Mouse (Mus musculus) embryo, embryonic 11 days (tissue): ENCODE results near the gene Fmnl2.
A peak's percentile ranks its signal among the peaks of the same experiment; 100 is the strongest.

Experiments
- DNase-seq: peaks from one replicate; pipeline ENCODE4 v3.0.0-alpha.2; 2015

Fmnl2 gene

DNA sequence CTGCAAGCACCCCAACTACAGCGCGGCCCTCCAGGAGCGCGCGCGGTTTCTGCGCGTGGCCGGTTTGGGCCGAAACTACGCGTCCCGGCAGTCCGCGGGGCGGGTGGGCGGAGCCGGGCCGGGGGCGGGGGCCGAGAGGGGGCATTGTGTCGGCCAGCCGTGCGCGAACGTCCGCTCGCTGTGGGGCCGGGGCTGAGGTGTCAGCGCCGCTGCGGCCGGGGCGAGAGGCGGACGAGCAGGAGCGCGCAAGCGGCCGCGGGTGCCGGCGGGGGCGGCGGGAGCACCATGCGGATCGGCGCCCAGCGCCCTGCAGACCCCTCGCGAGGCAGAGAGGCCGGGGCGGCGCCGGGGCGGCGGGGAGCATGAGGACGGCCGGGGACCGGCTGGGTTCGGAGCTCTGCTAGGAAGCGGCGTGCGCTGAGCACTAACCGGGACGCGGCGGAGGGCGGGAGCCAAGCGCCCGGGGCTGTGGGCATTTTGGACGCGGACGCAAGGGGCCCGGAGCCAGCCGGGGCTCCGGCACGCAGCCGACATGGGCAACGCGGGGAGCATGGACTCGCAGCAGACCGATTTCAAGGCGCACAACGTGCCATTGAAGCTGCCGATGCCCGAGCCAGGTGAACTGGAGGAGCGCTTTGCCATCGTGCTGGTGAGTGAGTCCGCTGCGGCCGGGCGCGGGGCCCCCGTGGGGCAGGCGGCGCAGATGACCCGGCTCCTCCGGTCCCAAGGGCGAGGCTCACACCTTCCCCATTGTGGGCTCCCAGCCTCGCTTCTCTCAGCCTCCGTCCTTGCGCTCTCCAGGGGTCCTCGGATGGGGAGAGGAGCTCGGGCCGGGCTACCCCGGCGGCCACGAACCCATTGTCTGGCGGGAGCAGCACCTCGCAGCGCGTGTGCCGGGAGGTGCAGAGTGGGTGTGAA, at the start of gene Fmnl2:
TSS of gene Fmnl2 (plus strand) at position 250 of the 918 bp plus-strand sequence.
- peak; percentile 93 for DNase-seq

DNA sequence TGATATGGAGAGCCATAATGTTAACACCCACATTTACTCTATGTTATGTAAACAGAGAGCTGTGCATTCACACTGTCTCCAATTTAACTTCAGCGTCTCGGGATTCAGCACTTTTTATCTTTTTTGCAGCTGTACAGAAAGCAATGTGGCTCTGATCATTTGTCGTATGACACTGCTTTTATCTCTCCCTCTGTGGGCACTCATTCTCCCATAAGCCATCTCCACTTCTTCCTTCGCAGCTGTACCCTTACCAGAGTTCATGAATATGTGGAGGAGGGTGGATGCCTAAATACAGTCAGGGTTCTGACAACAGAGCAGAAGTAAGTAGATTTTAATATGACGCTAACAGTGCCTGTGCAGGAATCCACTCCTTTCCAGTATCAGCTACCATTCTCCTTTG, 47.7 kb upstream of the Fmnl2 start:
- DNase-seq = no peak

DNA sequence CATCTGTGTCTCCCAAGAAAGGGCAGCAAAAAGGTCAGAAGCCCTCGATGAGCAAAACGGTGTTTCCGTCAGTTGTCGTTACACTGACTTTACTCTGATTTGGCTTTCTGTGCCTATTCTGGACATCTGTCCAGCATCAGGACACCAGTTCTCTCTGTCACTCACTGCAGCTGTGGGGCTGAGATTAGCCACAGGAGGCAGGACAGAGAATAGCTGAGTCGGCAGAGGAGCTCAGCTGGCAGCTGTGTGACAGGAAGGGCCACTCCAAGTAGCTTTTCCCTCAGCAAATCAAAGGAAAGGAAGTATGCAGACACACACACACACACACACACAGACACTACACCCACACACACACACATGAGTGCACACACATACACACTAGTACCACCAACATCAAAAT, 46.0 kb upstream of the Fmnl2 start:
- DNase-seq = peak; percentile 43

DNA sequence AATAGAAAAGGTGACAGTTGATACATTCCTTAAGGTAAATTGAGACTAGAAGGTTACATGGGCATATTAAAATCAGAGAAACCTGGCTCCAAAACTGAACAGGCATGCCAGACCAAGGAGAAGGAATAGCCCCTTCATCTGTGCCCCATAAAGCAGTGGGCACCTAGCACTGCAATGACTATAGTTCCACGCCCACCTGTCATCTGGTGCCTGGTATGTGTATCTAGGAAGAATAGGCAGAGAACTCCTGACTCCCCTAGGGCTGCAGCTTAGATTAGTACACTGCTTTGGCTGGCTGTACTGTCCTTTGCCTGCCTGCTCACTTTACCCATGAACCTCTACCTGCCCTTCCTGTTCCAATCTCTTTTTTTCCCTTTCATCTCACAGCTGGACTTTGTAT, 40.3 kb upstream of the Fmnl2 start:
- no peak for DNase-seq

DNA sequence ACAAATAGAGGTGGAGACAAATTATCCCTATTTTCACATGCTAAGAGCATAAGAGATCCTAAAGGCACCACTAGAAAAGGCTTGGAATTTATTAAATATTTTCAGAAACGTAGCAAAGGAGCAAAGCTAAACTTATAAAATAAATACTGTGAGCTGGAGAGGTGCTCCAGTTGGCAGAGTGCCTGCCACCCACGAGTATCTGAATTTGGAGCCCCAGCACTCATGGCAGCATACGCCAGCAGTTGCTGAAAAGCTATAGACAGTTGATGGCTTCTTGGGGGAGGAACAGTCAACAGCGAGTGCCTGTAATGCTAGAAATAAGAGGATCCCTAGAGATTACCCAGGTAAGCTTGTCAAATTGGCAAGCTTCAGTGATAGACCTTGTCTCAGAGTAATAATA, 38.7 kb upstream of the Fmnl2 start:
- DNase-seq = no peak

DNA sequence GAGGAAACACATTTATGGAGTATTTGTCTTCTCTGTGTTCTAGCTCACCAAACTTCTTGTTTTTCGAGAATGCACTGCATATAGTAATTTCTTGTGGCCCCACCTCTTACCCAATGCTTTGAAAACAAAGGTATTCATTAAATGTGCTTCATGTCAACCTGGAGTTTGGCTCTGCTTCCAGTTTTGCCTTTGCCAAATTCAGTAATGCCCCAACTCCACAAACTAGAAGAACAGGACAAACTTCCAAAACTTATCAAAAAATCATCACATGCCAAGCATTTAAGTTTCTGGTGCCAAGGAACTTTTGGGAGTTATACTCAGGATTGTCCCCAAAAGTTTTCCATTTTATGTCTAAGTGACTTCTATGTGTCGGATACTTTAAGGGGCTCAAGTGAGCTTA, 35.4 kb upstream of the Fmnl2 start:
- no peak for DNase-seq

DNA sequence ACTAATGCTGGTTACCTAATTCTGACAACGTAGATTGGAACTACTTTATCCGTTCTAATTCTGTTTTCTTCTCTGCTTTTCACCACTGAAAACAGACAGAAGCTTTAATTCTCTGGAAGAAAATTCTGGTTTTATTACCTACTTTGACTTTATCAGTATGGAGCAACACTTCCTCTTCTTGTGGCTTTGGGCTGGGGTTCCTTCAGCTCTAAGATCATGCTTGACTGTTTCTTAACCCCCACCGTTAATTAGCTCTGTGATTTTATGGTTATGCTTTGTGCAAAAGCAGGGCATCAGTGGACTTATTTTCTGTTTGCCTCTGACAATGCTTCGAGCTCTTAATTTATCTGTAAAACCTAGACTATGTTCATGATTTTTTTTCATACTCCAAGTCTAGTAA, 29.6 kb upstream of the Fmnl2 start:
- DNase-seq = no peak

DNA sequence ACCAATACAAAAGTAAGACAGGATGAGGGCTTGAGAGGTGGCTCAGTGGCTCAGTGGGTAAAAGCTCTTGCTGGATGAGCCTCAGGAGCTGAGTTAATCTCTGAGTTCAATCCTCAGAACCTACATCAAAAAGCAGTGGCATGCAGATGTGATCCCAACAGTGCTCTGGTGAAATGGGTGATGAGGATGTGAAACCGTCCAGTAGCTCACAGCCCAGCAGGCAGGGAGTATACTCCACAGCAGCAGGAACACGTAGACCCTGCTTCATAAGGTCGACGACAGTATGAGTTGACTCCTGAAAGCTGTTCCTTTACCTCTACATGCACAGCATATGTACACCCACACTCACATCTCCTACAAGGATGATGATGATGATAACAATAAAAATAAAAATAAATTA, 27.1 kb upstream of the Fmnl2 start:
- no peak for DNase-seq

DNA sequence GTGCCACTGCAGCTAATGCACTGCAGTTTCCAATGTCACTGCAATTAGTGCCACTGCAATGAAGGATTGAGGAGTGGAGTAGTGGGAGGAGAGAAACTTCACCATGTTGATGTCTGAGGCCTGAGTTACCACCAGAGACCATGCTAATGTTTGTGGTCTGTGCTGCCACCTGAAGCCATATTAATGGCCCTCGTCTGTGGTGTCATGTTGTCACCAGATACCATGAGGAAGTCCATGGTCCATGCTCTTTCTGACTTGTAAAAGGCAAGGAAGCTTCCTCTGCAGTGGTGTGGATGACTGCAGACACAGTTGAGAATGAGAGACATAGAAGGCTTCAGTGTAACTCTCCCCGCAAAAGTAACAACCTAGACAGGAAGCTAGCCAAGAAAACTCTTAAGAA, 26.1 kb upstream of the Fmnl2 start:
- DNase-seq = no peak

DNA sequence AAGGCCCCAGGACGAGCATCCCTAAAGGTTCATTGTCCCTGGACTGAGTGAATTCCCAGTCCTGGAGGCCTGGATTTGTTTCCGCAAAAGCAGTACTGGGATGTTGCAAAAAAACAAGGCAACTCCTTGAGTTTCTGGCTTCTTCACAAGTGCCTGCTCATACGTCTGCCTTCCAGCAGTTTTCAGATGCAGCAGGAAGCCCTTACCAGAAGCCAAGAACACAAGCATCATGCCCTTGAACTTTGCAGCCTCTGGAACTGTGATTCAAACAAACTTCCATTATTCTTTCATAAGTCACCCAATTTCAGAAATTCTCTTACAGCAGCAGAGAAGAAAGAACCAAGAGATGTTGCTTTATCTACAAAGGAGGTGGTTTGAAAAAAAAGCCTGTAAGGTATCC, 21.9 kb upstream of the Fmnl2 start:
- DNase-seq = no peak

DNA sequence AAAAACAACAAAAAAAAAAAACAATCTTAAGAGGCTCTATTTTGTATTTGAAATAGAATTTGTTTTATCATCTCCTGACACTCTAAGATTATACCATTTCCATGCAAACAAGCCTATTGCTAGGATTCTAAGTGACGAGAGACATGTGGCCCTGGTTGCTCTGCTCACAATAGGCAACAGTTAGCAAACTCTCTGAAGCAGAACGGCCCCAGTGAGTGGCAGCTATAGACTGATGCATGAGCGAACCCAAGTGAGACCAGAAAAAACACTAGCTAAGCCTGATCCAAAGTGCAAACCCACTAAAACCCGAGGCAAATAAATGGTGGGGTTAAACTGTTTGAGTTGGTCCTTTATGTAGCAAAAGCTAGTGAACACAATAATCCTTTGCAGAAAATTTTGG, 18.6 kb upstream of the Fmnl2 start:
- no peak for DNase-seq

DNA sequence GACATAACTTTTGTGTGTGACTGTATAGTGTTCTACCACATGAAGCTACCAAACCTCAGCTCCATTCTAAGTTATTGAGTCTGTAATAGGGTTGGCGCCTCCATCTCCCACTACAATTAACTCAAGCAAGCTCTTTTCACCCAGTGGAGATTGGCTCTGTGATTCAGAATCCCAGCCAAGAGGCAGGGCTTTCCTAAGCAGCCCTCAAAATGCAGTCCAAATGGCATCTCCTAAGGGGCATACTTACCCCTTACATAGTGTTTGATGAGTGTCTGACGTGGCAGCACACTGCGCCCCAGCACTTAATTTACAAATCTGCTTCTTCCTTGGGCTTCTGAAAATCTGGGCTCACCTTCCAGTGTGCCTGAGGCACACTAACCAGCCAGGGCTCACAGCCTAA, 17.8 kb upstream of the Fmnl2 start:
- DNase-seq = no peak

DNA sequence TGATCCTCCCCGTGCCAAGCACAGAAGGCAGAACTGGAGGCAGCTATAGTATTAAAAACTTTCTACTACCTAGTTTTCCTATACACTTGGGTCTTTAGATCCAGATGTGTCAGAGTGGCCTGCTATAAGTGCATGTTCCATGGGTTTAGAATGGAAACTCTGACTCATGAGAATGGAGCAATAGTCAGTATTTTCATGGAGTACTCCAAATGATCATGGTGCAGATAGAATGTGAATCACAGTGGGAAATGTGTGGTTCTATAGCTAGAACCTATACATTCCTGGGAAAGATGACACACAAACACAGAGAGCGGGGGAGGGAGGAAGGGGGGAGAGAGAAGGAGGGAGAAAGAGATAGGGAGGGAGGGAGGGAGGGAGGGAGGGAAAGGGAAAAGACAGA, 13.8 kb upstream of the Fmnl2 start:
- no peak for DNase-seq

DNA sequence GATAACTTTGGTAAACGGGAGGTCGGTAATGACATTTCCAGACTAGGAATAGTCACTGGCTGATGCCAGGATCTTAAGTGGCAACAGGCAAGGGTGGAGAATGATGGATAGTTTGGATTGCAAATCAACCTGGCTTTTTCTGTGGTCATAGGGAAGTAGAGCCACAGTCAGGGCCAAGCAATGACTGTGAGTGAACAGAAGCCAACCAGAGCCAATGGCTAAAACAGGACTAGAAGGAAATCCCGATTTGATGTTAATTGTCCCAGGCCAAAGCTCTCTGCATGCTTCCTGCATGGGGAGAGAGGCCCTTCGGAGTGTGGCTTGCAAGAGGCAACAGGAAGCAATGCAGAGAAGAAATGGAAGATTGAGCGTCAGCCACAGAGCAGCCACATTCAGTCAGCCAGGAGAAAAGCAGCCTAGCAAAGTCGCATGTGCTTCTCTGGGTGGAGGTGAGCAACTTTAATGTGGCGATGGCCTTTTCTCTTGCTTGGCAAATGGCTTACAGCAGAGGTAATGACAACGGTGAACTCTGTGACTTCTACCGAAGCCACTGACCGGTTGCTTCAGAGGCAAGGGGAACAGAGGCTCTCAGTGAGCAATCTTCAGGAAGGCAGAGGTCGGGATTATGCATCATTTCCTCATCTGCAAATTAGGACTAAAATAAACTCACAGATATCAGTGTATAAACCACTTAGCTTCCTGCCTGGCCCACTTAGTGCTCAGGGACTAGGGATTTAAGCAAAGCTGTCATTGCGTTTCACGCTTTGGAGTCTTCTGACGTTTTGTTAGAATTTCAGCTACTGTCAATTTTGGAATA, 12.5 kb upstream of the Fmnl2 start:
- DNase-seq = no peak

DNA sequence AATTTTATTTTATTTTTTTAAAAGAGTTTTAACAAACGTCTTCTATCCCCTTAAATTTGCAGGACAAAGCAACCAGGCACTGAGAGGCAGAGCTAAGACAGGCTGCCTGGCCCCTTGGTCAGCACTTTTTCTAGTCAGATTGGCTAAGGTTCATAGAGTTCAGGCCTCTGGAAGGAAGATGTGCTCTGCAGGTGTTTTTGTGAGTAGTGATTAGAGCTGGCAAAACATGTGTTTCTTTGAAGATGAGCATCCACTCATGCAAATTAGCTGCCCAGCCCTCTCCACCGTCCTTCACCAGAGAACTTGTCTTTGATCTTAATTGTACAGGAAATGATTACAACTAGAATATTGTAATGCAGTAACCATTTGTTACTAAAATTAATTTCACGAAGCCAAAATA, 11.2 kb upstream of the Fmnl2 start:
- DNase-seq = no peak

DNA sequence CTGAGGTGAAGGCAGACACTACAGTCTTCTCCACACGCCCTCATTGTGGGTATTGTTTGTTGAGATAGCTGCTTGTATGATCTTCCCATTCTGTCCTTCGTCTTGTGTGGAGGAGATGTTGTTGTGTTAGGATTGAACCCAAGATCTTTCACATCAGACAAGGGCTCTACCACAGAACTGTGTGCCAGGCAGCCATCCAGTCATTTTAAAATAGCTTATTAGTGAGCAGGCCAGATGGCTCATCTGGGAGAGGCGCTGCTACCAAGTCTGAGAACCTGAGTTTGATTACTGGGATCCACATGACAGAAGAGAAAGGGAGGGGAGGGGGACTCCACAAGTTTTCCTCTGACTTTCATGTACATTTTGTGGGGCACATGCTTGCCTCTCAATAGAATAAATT, 8.6 kb upstream of the Fmnl2 start:
- no peak for DNase-seq

DNA sequence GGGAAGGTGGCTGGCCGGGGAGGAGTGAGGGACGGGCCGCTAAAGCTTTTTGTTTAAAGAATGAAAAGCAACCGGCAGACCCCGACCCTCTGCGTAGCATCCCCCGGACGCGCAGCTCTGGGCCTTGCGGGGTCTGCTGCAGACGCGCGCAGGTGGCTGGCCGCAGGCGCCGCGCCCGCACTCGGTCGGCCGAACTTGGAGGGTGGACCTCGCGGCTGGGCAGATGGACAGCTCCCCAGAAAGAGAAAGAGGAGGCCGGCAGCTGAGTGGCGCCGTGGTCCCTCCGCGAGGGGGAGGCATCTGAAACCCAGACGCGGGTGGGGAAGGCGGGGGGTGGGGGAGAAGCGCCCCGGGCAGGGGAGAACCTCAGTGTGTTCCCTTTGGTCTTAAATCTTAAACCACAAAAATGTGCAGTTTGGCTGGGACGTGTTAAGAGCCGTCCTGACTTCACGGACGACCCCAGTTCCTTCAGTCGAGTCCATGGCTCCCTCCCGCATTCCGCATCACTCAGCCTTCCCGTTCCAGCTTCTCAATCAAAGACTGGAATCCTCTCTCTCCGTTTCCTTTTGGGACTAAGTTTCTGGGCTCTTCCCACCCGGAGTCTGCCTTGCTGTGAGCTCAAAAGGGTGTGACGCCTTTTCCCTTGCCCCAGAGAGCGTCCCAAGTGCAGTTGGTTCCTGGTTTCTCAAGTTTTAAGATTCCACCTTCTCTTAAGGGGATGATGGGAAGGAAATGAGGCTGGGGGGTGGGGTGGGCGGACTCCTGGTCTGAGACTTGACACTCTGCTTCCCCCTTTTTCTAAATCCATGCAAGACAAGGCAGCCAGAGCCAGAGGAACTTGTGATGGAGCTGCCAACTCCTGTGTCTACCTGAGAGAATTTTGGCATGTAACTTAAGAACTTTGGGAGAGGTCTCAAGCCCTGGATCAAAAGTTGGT, 1.1 kb downstream of the Fmnl2 start:
- DNase-seq = peak; percentile 75

DNA sequence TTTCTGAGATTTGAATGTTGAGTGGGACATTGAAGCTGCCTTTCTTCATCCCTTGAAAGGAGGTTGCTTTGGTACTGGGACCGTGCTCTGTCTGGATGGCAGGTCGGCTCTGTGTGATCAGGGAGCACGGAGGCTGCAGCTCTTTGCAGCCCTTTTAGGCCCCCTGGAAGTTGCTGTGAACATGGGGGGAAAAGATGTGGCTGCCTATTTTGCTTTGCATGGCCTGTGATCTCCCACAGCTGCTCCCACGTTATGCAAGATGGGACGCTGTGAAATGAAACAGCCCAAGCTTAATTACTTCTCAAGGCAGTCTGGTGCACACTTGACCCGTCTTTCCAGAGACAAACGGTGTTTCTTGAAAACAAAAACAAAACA, 1.8 kb downstream of the Fmnl2 start:
- DNase-seq = peak; percentile 46

DNA sequence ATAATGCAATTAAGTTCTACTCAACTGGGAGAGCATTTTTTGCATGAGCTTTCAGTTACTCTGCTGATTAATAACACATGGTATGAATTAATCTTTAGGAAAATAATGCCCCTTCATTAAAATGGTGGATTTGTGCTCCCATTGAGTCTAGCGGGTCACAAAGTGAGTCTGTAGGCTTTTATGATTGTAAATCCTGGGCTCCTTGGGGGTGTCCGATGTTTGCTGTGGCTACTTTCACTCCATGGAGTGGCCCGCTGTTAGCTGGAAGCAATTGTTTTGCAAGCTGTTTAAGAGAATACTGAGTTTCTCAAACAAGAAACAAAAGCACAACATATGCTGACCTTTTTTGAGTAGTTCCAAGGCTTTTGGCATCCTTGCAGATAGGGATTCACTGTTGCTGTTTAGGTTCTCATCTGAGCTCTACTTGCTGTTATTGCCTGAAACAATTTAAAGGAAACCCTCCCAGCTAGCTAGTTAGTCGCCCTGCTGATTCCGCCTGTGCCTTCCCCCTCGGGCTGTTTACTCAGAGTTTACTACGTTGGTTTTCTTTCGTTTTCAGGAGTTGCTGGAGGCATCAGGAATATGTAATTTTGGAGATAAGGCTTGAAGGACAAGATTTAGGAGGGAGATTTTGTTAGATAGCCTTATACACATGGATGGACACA, 2.6 kb downstream of the Fmnl2 start:
- DNase-seq = peak; percentile 27

DNA sequence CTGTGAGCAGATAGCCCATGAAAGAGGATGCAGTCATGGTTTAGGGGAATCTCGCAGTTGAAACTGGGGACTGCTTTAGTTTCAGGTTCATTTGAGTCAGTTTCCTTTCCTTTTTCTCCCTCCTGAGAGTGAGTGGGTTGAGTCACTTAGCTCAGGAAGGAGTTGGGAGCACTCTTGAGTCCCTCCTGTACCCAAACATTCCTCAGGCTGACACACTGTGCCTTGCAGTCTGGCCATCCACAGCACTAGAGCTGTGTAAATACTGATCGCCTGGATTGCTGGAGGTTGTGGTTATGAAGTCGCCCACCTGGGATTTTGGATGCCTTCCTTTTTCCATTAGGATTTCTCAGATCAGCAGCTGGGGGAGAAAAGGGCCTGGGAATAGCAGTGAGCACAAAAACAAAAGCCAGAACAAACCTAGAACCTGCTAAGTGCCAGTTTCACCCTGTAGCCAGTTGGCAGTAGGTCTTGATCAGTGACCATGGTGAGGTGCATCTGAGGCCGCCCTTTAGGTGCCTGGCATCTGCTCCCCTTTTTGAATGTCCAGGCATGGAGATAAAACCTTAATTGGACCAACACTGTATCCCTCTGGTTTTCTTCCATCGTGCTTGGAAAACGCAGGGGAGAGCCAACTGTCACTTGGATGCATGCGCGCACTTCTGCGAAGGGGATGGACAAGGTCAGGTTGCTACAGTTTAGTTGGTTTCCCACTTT, 4.5 kb downstream of the Fmnl2 start:
- no peak for DNase-seq

DNA sequence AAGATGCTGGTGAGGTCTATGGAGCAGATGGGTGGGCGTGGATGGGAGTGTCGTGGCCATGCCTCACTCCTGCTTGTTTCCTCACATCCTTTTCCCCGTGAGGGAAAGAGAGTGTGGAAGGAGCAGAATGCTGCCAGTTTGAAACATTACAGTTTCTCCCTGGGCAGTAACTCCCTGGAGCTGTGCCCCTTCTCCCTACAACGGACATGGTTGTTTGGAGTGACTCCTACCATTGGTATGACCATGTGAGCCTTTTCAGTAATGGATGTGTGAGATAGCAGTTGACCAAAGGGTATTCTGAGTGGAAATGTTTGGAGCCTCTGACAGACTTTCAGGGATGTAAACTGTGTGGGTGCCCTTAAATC, 5.1 kb downstream of the Fmnl2 start:
- DNase-seq = no peak

DNA sequence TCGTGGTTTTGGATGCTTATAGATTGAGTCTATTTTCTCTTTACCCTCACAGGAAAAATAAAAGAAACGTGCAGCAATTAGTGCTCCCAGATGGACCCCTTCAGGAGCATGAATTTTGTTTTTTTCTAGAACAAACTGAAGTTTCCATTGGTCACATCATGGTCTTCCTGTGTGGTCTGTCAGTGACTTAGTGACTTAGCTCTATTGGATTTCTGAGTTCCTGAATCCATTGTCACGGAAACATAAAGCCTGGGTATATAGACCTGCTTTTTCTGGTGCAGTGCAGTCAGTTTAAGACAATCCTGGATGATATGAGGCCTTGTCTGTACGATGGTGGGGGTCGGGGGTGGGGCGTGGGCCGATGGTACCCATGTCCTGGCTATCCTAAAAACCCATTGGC, 7.0 kb downstream of the Fmnl2 start:
- DNase-seq = no peak
